Mouse (Mus musculus) liver, postnatal 0 days (tissue): Measurements from ENCODE around the gene Tmem238l. TPM values are rescaled to one million over a fixed set of nuclear protein-coding genes. Genes with fewer than 3 reads are reported as not detected.

ENCODE experiments used
- ATAC-seq: fragments of 200-750 bp; cut with Nextera tagmentation; 2 replicates; pipeline ENCODE4 v1.8.0; 2017; ENCODE audit warnings: mild to moderate bottlenecking, moderate library complexity
- DNase-seq: peaks from one replicate; pipeline ENCODE4 v3.0.0-alpha.2; 2016
- H3K27ac ChIP-seq: fragments of 300-500 bp; sonication (generic); 2 replicates; pipeline ENCODE4 v1.5.1; 2014; ENCODE audit warnings: antibody characterized with exemption, moderate library complexity, mild to moderate bottlenecking, low read depth
- H3K27me3 ChIP-seq: fragments of 300-500 bp; sonication (generic); 2 replicates; pipeline ENCODE4 v1.6.1; 2014; ENCODE audit warnings: low read length, control low read depth, mixed read lengths; ENCODE audit not compliant: insufficient read depth
- H3K36me3 ChIP-seq: fragments of 300-500 bp; sonication (generic); replicated peaks from 2 replicates; pipeline ENCODE4 v1.6.1; 2014; ENCODE audit warnings: mild to moderate bottlenecking, control low read depth, low read length, moderate library complexity, mixed read lengths; ENCODE audit not compliant: insufficient read depth
- H3K4me1 ChIP-seq: fragments of 300-500 bp; sonication (generic); 2 replicates; pipeline ENCODE4 v1.6.1; 2014; ENCODE audit warnings: antibody characterized with exemption, mild to moderate bottlenecking, control low read depth; ENCODE audit not compliant: insufficient read depth
- H3K4me2 ChIP-seq: fragments of 300-500 bp; sonication (generic); 2 replicates; pipeline ENCODE4 v1.6.1; 2014; ENCODE audit warnings: low read depth, mild to moderate bottlenecking, low read length, moderate library complexity, mixed read lengths
- H3K4me3 ChIP-seq: fragments of 300-500 bp; sonication (generic); 2 replicates; pipeline ENCODE4 v1.5.1; 2014; ENCODE audit warnings: low read depth, low read length
- H3K9ac ChIP-seq: fragments of 300-500 bp; sonication (generic); replicated peaks from 2 replicates; pipeline ENCODE4 v1.6.1; 2014; ENCODE audit warnings: mild to moderate bottlenecking, moderate library complexity
- H3K9me3 ChIP-seq: fragments of 300-500 bp; sonication (generic); 2 replicates; pipeline ENCODE4 v1.6.1; 2016; ENCODE audit warnings: mild to moderate bottlenecking, control low read depth, low read length, mixed read lengths
- CTCF ChIP-seq: sonication (generic); IDR thresholded peaks from 2 replicates; pipeline ENCODE4 v1.5.1; 2016; ENCODE audit warnings: antibody characterized with exemption, low read depth
- EP300 ChIP-seq: IDR thresholded peaks from 2 replicates; pipeline ENCODE4 v1.6.1; 2016; ENCODE audit warnings: antibody characterized with exemption, low read depth, mild to moderate bottlenecking
- WGBS: fragments of 180-500 bp; shearing (Covaris S2); extraction: QIAGEN DNeasy Blood & Tissue Kit; methylation state at CpG from one replicate; pipeline ENCODE4 v1.1.7; 2014; ENCODE audit not compliant: insufficient replicate concordance; 5-methylcytosine and 5-hydroxymethylcytosine counted together
- polyA plus RNA-seq: library from polyadenylated mRNA; unstranded; fragments of >200 nt; fragmentation: Nextera tagmentation; extraction: Ambion mirVana; gene quantifications from 2 replicates; pipeline ENCODE4 v1.2.1, GENCODE M21; 2015

The Tmem238l gene
- polyA plus RNA-seq, 1 experiment from 2014 or later, result not detected

- Histone ChIP-seq H3K36me3 (no peaks in the 10 kb centered on the region), H3K4me3 (no peak overlapping the region), H3K27me3 (no peaks in the 10 kb centered on the region), H3K9me3 (no peaks in the 10 kb centered on the region), H3K4me2 (no peak overlapping the region), H3K4me1 (no peaks in the 10 kb centered on the region), H3K9ac (no peak overlapping the region), H3K27ac (no peak overlapping the region)
- no peak for TF ChIP-seq EP300
- no peak for ATAC-seq
- 63% methylated on average over 6 of the region's 6 CpGs for WGBS
- no peak for DNase-seq
Measured at GRCm38 (mm10) chr11:66946922-66947321, 9.5 kb upstream of the Tmem238l start.

- H3K9ac ChIP-seq, result no peak overlapping the region
- H3K36me3 ChIP-seq, result no peaks in the 10 kb centered on the region
- no peak overlapping the region for H3K27ac ChIP-seq
- ATAC-seq (no peak), DNase-seq (no peak)
- H3K4me1 ChIP-seq, result no peaks in the 10 kb centered on the region
- no peak overlapping the region for H3K4me2 ChIP-seq
- H3K4me3 ChIP-seq, result no peak overlapping the region
- H3K9me3 ChIP-seq, result no peaks in the 10 kb centered on the region
- TF ChIP-seq CTCF (no peak), EP300 (no peak)
- WGBS, result 46% methylated on average over 1 of the region's 1 CpGs
- no peaks in the 10 kb centered on the region for H3K27me3 ChIP-seq
Measured at GRCm38 (mm10) chr11:66960797-66961196, 4.4 kb downstream of the Tmem238l start.

- Histone ChIP-seq H3K4me1 (no peaks in the 10 kb centered on the region), H3K9me3 (no peaks in the 10 kb centered on the region), H3K9ac (no peak overlapping the region), H3K27ac (no peak overlapping the region), H3K4me3 (no peak overlapping the region), H3K4me2 (no peak overlapping the region), H3K27me3 (no peaks in the 10 kb centered on the region), H3K36me3 (no peaks in the 10 kb centered on the region)
- 73% methylated on average over 12 of the region's 12 CpGs for WGBS
- DNase-seq (no peak), ATAC-seq (no peak)
- TF ChIP-seq CTCF, result no peak
- no peak for TF ChIP-seq EP300
Measured at GRCm38 (mm10) chr11:66961447-66962176, 5.2 kb downstream of the Tmem238l start.

GRCm38 (mm10) chr11:66963462-66963861, 7.0 kb downstream of the Tmem238l start:
- ATAC-seq (no peak), DNase-seq (no peak)
- no peak overlapping the region for H3K4me2 ChIP-seq
- TF ChIP-seq EP300, result no peak
- TF ChIP-seq CTCF, result no peak
- 89% methylated on average over 1 of the region's 1 CpGs for WGBS
- no peaks in the 10 kb centered on the region for H3K9me3 ChIP-seq
- no peaks in the 10 kb centered on the region for H3K36me3 ChIP-seq
- no peak overlapping the region for H3K4me3 ChIP-seq
- H3K9ac ChIP-seq, result no peak overlapping the region
- no peaks in the 10 kb centered on the region for H3K4me1 ChIP-seq
- no peaks in the 10 kb centered on the region for H3K27me3 ChIP-seq
- no peak overlapping the region for H3K27ac ChIP-seq

GRCm38 (mm10) chr11:66966500-66967116, 10.2 kb downstream of the Tmem238l start:
- Histone ChIP-seq H3K36me3 (no peaks in the 10 kb centered on the region), H3K27ac (no peak overlapping the region), H3K4me1 (no peaks in the 10 kb centered on the region), H3K27me3 (no peaks in the 10 kb centered on the region), H3K4me3 (no peak overlapping the region), H3K4me2 (no peak overlapping the region), H3K9ac (no peak overlapping the region), H3K9me3 (no peaks in the 10 kb centered on the region)
- 19% methylated on average over 7 of the region's 7 CpGs for WGBS
- DNase-seq, result no peak
- no peak for TF ChIP-seq EP300
- ATAC-seq, result no peak

GRCm38 (mm10) chr11:66968575-66968974, 12.1 kb downstream of the Tmem238l start:
- Histone ChIP-seq H3K9ac (no peak overlapping the region), H3K36me3 (no peaks in the 10 kb centered on the region), H3K27me3 (no peaks in the 10 kb centered on the region), H3K27ac (no peak overlapping the region), H3K4me2 (no peak overlapping the region), H3K9me3 (no peaks in the 10 kb centered on the region), H3K4me3 (no peak overlapping the region), H3K4me1 (no peaks in the 10 kb centered on the region)
- WGBS, result 69% methylated on average over 1 of the region's 1 CpGs
- ATAC-seq (no peak), DNase-seq (no peak)
- TF ChIP-seq EP300 (no peak), CTCF (no peak)
